Mouse (Mus musculus) regulatory T cell (primary cell): ENCODE measurements around the gene Cd4.

ENCODE experiments used
- in situ Hi-C: fragments of 300-600 bp; cut with MboI, MseI; formaldehyde crosslinking; loops from one replicate; pipeline ENCODE4 v1.15.1; 2025; ENCODE audit warnings: high pct_unique_total_duplicates

The Cd4 gene

GRCm38 (mm10) chr6:124887986-124888385 is at the start of gene Cd4:
Gene Cd4, minus strand, starts transcription at chr6:124888221.
- in situ Hi-C loops: no loop called here

DNA sequence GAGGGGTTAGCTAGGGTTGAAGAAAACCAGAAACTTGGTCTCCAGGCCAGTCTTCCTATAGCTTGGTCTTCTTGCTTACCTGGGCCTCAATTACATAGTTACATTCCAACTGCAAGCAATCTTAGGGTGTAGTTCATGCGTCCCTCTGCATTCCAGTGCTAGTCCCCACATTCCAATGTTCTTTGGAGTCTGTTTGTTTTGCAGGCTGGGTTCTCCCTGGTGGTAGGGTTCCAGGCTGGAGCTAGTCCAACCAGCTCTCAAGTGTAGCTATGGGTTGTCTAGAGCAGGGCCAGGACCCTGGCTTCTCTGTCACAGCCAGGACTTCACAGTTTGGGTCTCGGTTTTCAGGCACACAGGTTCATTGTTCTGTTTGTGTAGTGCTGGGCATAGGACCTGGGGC is 49.5 kb upstream of the Cd4 start:
- in situ Hi-C loops: no loop called here

DNA sequence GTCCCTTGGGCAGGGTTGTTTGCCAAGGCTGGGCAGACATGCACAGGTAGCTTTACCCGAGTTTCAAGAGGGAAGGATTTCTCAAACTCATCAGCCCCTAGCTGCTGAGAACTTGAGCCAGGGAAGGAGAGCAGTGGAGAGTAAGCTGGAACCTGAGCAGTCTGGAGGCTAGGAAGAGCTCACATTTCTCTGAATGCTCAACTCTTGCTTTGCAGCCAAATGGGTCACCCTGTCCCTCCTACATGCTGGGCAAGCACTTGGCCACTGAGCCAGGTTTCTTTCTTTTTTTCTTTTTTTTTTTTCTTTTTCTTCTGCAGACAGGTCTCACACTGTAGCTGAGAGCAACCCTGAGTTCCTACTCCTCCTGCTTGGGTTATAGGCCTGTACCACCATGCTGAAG is 48.7 kb upstream of the Cd4 start:
- in situ Hi-C loops: no loop called here

- in situ Hi-C loops: loop anchor here (5.0 kb wide), 1 partner anchor 42 kb away; no protein-coding TSS in a partner anchor
Measured at GRCm38 (mm10) chr6:124934670-124935069, 46.6 kb upstream of the Cd4 start.

GRCm38 (mm10) chr6:124933127-124933526 is 45.1 kb upstream of the Cd4 start:
- in situ Hi-C loops: loop anchor here (5.0 kb wide), 1 partner anchor 41 kb away; no protein-coding TSS in a partner anchor

DNA sequence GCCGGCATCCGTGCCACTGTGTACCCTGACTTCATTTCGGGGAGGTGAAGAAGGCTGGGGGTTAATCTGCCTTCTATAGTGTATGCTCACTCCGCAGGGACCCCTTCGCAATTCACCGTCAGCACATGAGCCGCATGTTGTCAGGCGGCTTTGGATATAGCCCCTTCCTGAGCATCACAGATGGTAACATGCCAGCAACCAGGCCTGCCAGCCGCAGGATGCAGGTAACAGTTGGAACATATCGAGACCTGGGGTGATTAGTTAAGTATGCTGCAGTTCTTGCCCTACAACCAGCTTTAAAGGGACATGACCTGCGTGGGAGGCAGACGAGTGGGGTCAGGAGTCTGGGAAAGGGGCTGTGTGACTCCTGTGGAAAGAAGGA is 44.3 kb upstream of the Cd4 start:
- in situ Hi-C loops: loop anchor here (5.0 kb wide), 1 partner anchor 40 kb away; no protein-coding TSS in a partner anchor

DNA sequence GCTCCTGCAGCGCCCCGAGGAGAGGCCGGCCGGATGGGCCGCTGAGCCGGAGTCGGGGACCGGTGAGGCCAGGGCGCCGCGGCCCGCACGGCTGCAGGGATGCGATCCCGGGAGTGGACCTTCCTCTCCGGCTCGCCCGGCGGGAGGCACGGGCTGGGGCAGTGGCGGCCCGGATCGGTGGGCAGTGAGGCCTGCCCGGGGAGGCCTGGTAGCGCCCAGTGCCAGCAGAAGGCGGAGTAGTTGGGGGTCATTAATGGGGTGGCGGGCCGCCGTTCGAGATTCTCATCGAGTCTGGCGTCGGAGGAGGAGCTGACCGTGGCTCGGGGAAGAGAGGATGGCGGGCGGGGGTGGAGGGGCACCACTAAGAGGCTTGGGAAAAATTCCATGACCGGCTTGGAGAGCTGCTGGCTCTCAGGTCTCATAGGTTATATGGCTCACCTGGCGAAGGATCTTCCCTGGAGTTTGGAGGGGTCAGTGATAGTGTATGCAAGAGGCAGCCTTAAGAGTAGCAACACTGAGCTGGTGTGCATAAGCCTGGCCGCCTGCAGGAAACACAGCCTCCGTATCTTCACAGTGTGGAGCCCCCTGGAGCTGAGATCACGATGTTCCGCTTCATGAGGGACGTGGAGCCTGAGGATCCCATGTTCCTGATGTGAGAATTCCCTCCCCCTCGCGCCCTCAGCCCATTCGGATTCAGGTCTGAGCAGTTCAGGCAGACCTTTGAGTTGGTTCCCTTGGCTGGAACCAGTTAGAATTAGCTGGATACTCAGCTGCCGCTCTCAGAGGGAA is 43.7 kb upstream of the Cd4 start:
- in situ Hi-C loops: loop anchor here (5.0 kb wide), 1 partner anchor 39 kb away; no protein-coding TSS in a partner anchor

- in situ Hi-C loops: loop anchor here (5.0 kb wide), 1 partner anchor 39 kb away; no protein-coding TSS in a partner anchor
Measured at GRCm38 (mm10) chr6:124930754-124931524, 42.9 kb upstream of the Cd4 start, which contains the start of gene Mlf2. Gene Mlf2, plus strand, starts transcription at chr6:124931386.

- in situ Hi-C loops: loop anchor here (5.0 kb wide), 1 partner anchor 38 kb away; no protein-coding TSS in a partner anchor
Measured at GRCm38 (mm10) chr6:124930231-124930630, 42.2 kb upstream of the Cd4 start.

DNA sequence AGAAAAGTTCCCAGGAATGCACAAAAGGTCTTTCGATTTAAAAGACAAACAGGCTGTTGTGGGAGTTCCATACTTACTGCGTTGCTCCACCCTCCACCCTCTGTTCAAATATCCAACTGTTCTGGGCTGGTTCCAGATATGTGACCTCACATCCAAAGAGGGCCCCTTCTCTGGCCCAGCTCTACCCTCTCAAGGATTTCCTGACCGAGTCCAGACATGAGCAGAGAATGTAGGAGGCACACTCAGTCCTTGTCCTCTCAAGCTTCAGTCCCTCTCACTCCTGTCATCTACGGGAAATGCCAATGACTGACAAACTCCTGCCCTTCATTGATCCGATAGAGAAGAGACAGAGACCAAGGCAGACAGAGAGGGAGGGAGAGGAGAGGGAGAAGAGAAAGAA is 37.9 kb upstream of the Cd4 start:
- in situ Hi-C loops: no loop called here

DNA sequence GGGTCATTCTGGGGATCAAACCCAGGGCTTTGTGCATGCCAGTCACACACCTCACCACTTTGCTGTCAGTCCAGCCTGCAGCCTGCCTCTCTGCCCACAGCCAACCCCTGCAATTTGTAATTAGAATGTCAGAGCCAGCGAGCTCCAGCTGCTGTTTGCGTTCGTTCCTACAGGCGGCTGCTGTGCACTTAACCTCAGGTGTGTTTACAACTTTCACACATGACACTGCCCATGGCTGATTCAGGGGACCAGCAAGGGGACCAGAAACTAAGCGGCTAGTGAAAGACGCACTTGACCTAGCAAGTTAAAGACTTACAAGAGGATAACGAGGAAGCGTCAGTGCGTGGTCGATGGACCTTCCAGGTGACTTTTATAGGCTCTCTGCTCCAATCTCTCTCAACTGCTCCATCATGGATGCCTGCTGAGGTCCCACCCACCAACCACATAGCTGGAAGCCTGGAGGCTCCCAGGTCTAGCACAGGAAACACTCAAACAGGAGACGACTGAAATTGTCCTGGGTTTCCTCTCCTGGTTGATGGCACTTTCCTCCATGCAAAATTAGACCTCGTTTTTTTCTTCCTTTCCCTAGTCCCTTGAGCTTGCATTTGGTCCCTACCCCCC is 37.3 kb upstream of the Cd4 start:
- in situ Hi-C loops: no loop called here

GRCm38 (mm10) chr6:124921539-124921938 is 33.5 kb upstream of the Cd4 start:
- in situ Hi-C loops: no loop called here

DNA sequence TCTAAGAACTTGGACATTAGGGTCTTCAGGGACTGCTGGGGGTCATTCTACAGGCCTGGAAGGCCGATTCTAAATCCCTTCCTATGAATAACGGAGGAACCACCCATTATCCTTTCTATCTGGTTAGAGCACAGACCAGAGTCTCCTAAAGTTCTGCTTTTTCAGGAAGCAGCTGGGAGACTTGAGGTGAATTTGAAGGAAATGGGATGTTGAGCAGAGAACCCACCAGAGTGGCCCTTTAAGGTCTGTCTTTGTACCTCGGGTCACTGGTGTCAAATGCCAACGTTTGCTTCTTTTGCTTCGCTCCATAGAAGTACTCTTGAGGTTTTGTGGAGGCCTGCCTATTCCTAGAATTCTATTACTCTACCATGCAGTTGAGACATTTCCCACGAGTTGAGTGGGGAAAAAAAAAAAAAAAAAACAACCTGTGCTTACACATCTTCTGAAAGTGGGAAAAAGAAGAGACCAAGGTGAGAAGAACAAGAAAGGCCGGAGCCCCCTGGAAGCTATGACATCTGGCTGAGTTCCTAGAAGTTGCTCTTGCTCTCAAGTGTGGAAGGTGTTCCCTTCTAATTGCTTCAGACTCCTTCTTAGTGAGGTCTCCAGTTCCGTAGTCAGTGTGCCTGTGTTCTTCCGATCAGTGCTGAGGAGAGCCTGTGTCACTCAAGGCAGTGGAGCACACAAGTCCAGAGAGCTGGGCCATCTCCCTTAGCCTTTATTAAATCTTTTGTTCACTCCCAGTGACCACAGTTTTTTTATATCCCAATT is 32.5 kb upstream of the Cd4 start:
- in situ Hi-C loops: no loop called here

DNA sequence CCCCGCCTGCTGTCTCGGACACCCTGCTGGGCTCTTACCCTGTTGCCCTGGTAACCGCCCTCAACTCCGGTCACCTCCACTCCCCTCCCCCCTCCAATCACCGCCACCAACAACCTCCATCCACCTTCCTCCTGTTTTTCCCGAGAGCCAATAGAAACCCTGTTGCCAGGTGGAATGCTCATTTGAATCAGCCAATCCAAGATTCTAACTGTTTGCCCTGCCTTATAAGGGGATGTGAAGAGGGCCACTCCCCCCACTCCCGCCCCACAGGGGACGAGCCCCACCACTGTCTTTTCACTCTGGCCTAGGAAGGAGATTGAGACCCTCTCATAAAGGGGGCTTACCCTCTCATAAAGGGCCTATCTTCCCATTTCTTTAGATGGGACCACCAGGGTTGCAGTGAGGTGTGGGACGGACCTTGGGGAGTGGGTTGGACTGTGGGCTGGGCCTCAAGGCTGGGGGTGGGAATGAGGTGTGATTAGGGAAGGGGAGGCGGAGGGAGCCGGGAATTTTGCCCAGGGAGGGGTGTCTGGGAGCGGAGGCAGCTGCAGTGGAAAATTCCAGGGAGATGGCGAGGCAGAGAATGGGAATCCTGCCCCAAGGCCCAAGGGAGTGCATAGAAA is 31.8 kb upstream of the Cd4 start, which contains the start of gene Ptms:
Ptms (minus strand) TSS at position 409 of the 623 bp plus-strand sequence.
- in situ Hi-C loops: loop anchor here (10.0 kb wide), 1 partner anchor 505 kb away; no protein-coding TSS in a partner anchor

GRCm38 (mm10) chr6:124918890-124919627 is 31.0 kb upstream of the Cd4 start:
- in situ Hi-C loops: loop anchor here (10.0 kb wide), 1 partner anchor 506 kb away; no protein-coding TSS in a partner anchor

- in situ Hi-C loops: loop anchor here (10.0 kb wide), 1 partner anchor 506 kb away; no protein-coding TSS in a partner anchor
Measured at GRCm38 (mm10) chr6:124918331-124918690, 30.3 kb upstream of the Cd4 start.

DNA sequence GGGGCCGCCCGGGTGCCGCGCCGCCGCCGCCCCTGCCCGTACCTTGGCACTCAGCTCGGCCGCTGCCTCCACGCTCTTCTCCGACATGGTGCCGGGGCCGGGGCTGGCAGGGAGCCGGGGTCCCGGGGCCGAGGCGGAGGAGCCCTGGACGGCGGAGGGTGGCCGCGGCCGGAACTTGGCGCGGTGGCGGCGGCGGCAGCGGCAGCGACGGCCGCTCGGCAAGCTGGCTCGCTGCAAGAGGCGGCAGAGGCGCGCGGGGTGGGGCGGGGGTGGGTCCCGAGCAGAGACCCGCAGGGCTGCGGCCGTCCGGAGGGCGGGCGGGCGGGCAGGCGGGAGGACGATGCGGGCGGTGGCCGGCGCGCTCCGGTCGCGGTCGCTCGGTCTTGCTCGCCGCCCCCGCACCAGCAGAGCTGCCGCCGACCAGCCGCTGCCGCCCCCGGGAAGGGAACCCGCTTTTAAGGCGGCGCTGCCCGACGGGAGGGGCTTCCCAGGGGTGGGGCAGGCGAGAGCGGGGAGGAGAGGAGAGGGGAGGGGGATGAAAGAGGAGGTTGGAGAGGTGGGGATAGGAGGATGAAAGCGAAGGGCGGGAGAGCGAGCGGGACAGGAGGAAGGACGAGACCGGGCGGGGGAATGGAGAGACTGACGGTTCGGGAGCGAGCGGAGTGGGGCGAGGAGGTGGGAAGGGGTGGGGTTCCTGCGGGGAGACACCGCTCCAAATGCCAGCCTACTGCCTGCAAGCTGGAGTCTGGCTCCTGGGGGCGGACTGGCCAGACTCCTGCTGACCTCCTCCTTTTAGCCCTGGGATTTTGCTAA is 29.7 kb upstream of the Cd4 start:
- in situ Hi-C loops: loop anchor here (10.0 kb wide), 1 partner anchor 507 kb away; no protein-coding TSS in a partner anchor

- in situ Hi-C loops: loop anchor here (10.0 kb wide), 1 partner anchor 508 kb away; no protein-coding TSS in a partner anchor
Measured at GRCm38 (mm10) chr6:124916695-124917517, 28.9 kb upstream of the Cd4 start.
